ENCODE assay signal across 21 mouse cellular contexts in the genomic region with DNA sequence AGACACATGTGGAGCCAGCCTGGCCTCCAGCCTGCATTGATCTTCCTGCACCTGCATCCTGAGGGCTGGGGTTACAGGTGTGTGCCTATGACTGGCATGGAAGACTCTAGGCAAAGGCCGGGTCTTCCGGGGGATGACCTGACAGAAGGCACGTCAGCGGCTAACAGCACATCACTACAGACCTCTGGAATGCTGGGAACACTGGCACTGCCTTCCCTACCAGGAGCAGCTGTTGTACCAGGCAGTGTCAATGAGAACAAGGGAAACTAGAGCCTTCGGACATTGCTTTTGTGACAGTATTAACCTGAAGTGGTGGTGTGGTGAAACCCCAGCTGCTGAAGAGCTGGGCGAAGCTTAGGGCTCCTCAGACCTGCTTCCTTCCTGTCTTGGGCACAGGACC. TPM values are rescaled to one million over a fixed set of nuclear protein-coding genes. Genes with fewer than 3 reads are reported as not detected.
DNase-seq lines count a peak whose midpoint lies in the region; ATAC-seq and TF ChIP-seq lines count a peak whose summit lies in the region.
"Had no signal": no experiment of that assay in that cellular context is flagged by ENCODE, and none has a peak within 500 bp of the region (broad histone marks: within the 10 kb centered on the region; RNA-seq: fewer than 3 reads in every experiment).

No protein-coding gene starts in this region.

- 88% methylated on average over 6 of the region's 6 CpGs for WGBS in kidney, postnatal 0 days
- WGBS in embryonic facial prominence, embryonic 14.5 days, result 81% methylated on average over 6 of the region's 6 CpGs

- H3K4me2 ChIP-seq in kidney, postnatal 0 days (ENCODE audit: low read length), result no peak overlapping the region
- H3K4me2 ChIP-seq in embryonic facial prominence, embryonic 14.5 days (ENCODE audit: low read depth, low read length), result no peak overlapping the region

- peak overlapping the region; percentile 75 for H3K27ac ChIP-seq in gastrocnemius, adult 2 months
- H3K27ac ChIP-seq in kidney, postnatal 0 days, result peak overlapping the region; percentile 57; the same call in 1 of the 2 replicates
- H3K27ac ChIP-seq in embryonic facial prominence, embryonic 14.5 days (replicated peaks; ENCODE audit: low read depth, low read length), result no peak overlapping the region
- H3K27ac ChIP-seq: liver, embryonic 14.5 days; macrophage had no signal

- no peak for ATAC-seq in kidney, postnatal 0 days (replicated peaks; ENCODE audit: low FRiP score, low read depth)
- no peak for ATAC-seq in embryonic facial prominence, embryonic 14.5 days (ENCODE audit: low read depth)

- H3K27me3 ChIP-seq in kidney, postnatal 0 days (ENCODE audit: insufficient read depth, low read length), result no peaks in the 10 kb centered on the region
- no peaks in the 10 kb centered on the region for H3K27me3 ChIP-seq in embryonic facial prominence, embryonic 14.5 days (replicated peaks; ENCODE audit: control insufficient read depth, insufficient read depth, low read length)
- H3K27me3 ChIP-seq: limb, embryonic 12.5 days; lung, embryonic 15.5 days had no signal

- H3K9me3 ChIP-seq in kidney, postnatal 0 days (replicated peaks; ENCODE audit: low read length), result no peaks in the 10 kb centered on the region
- no peaks in the 10 kb centered on the region for H3K9me3 ChIP-seq in embryonic facial prominence, embryonic 14.5 days (ENCODE audit: control insufficient read depth, low read length)
- H3K9me3 ChIP-seq: limb, embryonic 12.5 days; lung, embryonic 15.5 days; midbrain, embryonic 10.5 days had no signal

- intact Hi-C loops in gastrocnemius, adult 2 months (cut with DNase I), result no loop called here

- DNase-seq in gastrocnemius, adult 2 months, result no peak
- no peak for DNase-seq in gastrocnemius, postnatal 10 days
- DNase-seq in kidney, postnatal 0 days (ENCODE audit: low spot score), result no peak
- DNase-seq in kidney, postnatal 10 days, result no peak
- peak; percentile 50 for DNase-seq in brain, adult 2 months (ENCODE audit: low read depth, low spot score)
- no peak for DNase-seq in embryonic facial prominence, embryonic 14.5 days (ENCODE audit: low spot score)
- no peak for DNase-seq in testis, postnatal 10 days (ENCODE audit: low spot score)
- DNase-seq in lung, postnatal 10 days, result no peak
- DNase-seq: adrenal gland, postnatal 25 days; B cell, adult 2 months; cerebellum, adult 11-12 months; cerebellum, postnatal 36 days; heart, adult 11 months; kidney, adult 18-20 months; kidney, postnatal 25 days; retina, postnatal 1 day had no signal

- peaks cover 40% of the 10 kb centered on the region for H3K36me3 ChIP-seq in kidney, postnatal 0 days (ENCODE audit: insufficient read depth, low read length)
- H3K36me3 ChIP-seq in embryonic facial prominence, embryonic 14.5 days (ENCODE audit: control insufficient read depth, insufficient read depth, low read length), result peaks cover 56% of the 10 kb centered on the region

- no peak for TF ChIP-seq CTCF in gastrocnemius, adult 2 months (IDR thresholded peaks at IDR 0.05)
- TF ChIP-seq CTCF in kidney, postnatal 0 days (IDR thresholded peaks at IDR 0.05; ENCODE audit: low read depth), result no peak

- peaks cover 16% of the 10 kb centered on the region; the same call in 1 of the 2 replicates for H3K4me1 ChIP-seq in kidney, postnatal 0 days (replicated peaks; ENCODE audit: insufficient read depth, low read length)
- H3K4me1 ChIP-seq in embryonic facial prominence, embryonic 14.5 days (ENCODE audit: control insufficient read depth, insufficient read depth, low read length), result peaks cover 9% of the 10 kb centered on the region

- H3K9ac ChIP-seq in kidney, postnatal 0 days (ENCODE audit: low read depth, low read length), result no peak overlapping the region
- H3K9ac ChIP-seq in embryonic facial prominence, embryonic 14.5 days (ENCODE audit: low read depth, low read length), result peak overlapping the region; percentile 6; the same call in 1 of the 2 replicates
- H3K9ac ChIP-seq: liver, embryonic 14.5 days; lung, embryonic 15.5 days had no signal

- no peak overlapping the region for H3K4me3 ChIP-seq in gastrocnemius, adult 2 months
- no peak overlapping the region for H3K4me3 ChIP-seq in kidney, postnatal 0 days (replicated peaks; ENCODE audit: low read depth, low read length)
- H3K4me3 ChIP-seq in embryonic facial prominence, embryonic 14.5 days (ENCODE audit: low read depth, low read length), result no peak overlapping the region
- H3K4me3 ChIP-seq: limb, embryonic 12.5 days; lung, embryonic 15.5 days; midbrain, embryonic 10.5 days had no signal

RNA-seq across cellular contexts. Expression of a gene that starts 4.9 kb away (rescaled TPM):
- total RNA-seq in gastrocnemius, adult 2 months (2021), result under 1 TPM in 1 of 2 experiments, not detected in 1; 0.47 TPM
- total RNA-seq in gastrocnemius, postnatal 10 days (2021), result 1 to 10 TPM; 1.6 to 2.0 TPM
- 6.3 and 6.9 TPM in 2 replicates for polyA plus RNA-seq in kidney, postnatal 0 days (2015; fragmentation: Nextera tagmentation; extraction: Ambion mirVana)
- polyA plus RNA-seq in embryonic facial prominence, embryonic 14.5 days (2014; fragmentation: Nextera tagmentation; extraction: Ambion mirVana), result 8.5 and 11.7 TPM in 2 replicates

RNA-seq across cellular contexts. Expression of a gene that starts 5.2 kb away (rescaled TPM):
- 10 to 100 TPM; 15.6 to 18.0 TPM for total RNA-seq in gastrocnemius, adult 2 months (2021)
- total RNA-seq in gastrocnemius, postnatal 10 days (2021), result 10 to 100 TPM; 19.6 to 21.9 TPM
- 117 and 118 TPM in 2 replicates for polyA plus RNA-seq in kidney, postnatal 0 days (2015; fragmentation: Nextera tagmentation; extraction: Ambion mirVana)
- polyA plus RNA-seq in embryonic facial prominence, embryonic 14.5 days (2014; fragmentation: Nextera tagmentation; extraction: Ambion mirVana), result 119 and 122 TPM in 2 replicates

RNA-seq across cellular contexts. Expression of a gene that starts 50.1 kb away (rescaled TPM):
- 10 to 100 TPM; 61.5 to 75.9 TPM for total RNA-seq in gastrocnemius, adult 2 months (2021)
- 10 to 100 TPM; 81.0 to 96.2 TPM for total RNA-seq in gastrocnemius, postnatal 10 days (2021)
- 52.6 and 61.3 TPM in 2 replicates for polyA plus RNA-seq in kidney, postnatal 0 days (2015; fragmentation: Nextera tagmentation; extraction: Ambion mirVana)
- polyA plus RNA-seq in embryonic facial prominence, embryonic 14.5 days (2014; fragmentation: Nextera tagmentation; extraction: Ambion mirVana), result 128 and 137 TPM in 2 replicates
